Mouse (Mus musculus) G1E (cell line): ENCODE results near the gene Lrfn2. TPM values are rescaled to one million over a fixed set of nuclear protein-coding genes. Genes with fewer than 3 reads are reported as not detected.

Source experiments
- ATAC-seq: 2 replicates; pipeline ENCODE4 v1.8.0; 2016; ENCODE audit warnings: mild to moderate bottlenecking; ENCODE audit not compliant: insufficient number of reproducible peaks, poor library complexity, low FRiP score, severe bottlenecking; ENCODE audit errors: extremely low read depth
- DNase-seq: peaks from one replicate; pipeline ENCODE4 v3.0.0; 2012; ENCODE audit warnings: low spot score
- H3K27me3 ChIP-seq: 2 replicates; pipeline ENCODE4 v1.6.1; 2012; ENCODE audit warnings: mild to moderate bottlenecking, low read length, inconsistent platforms; ENCODE audit not compliant: insufficient read depth
- H3K36me3 ChIP-seq: replicated peaks from 2 replicates; pipeline ENCODE3; 2012; ENCODE audit warnings: mild to moderate bottlenecking, inconsistent platforms
- H3K4me1 ChIP-seq: 2 replicates; pipeline ENCODE4 v1.6.1; 2012; ENCODE audit warnings: low read depth, low read length, inconsistent platforms, mixed read lengths; ENCODE audit not compliant: insufficient read depth
- H3K4me3 ChIP-seq: 2 replicates; pipeline ENCODE4 v1.5.1; 2012; ENCODE audit warnings: low read depth, mild to moderate bottlenecking, inconsistent platforms, low read length, moderate library complexity, mixed read lengths
- H3K9me3 ChIP-seq: replicated peaks from 2 replicates; pipeline ENCODE4 v1.6.1; 2012; ENCODE audit warnings: inconsistent platforms
- CTCF ChIP-seq: IDR thresholded peaks from 2 replicates; pipeline ENCODE4 v1.5.1; 2012; ENCODE audit warnings: low read depth, low read length, inconsistent platforms, mixed read lengths
- GATA1 ChIP-seq: IDR thresholded peaks from 2 replicates; pipeline ENCODE4 v1.6.1; 2012; ENCODE audit warnings: borderline replicate concordance, low read length, inconsistent platforms, mixed read lengths
- GATA2 ChIP-seq: IDR thresholded peaks from 2 replicates; pipeline ENCODE4 v1.6.1; 2012; ENCODE audit warnings: low read depth, low read length, inconsistent platforms, borderline replicate concordance
- POLR2AphosphoS5 ChIP-seq: IDR thresholded peaks from 2 replicates; pipeline ENCODE4 v1.6.1; 2012; ENCODE audit warnings: low read depth, low read length, inconsistent platforms; ENCODE audit not compliant: insufficient replicate concordance
- TAL1 ChIP-seq: conservative IDR thresholded peaks from 2 replicates; pipeline ENCODE4 v1.6.1; 2012; ENCODE audit warnings: low read depth, low read length, inconsistent platforms, mixed read lengths
- polyA plus RNA-seq: library from polyadenylated mRNA; stranded (reverse); fragments of >175 nt; gene quantifications from 2 replicates; pipeline ENCODE4 v1.2.3, GENCODE M21; 2012
- total RNA-seq, 2 experiments: library from RNA; stranded (forward) in 1 of 2; stranded (reverse) in 1 of 2; fragments of 200-1000 nt in 1 of 2; fragments of >200 nt in 1 of 2; fragmentation: Nextera tagmentation in 1 of 2; gene quantifications; 2 replicates each; pipeline ENCODE4 v1.2.3; 2014 to 2017

Gene Lrfn2
- total and polyA plus RNA-seq, 3 experiments, result 0.11 TPM; not detected in 2

DNA sequence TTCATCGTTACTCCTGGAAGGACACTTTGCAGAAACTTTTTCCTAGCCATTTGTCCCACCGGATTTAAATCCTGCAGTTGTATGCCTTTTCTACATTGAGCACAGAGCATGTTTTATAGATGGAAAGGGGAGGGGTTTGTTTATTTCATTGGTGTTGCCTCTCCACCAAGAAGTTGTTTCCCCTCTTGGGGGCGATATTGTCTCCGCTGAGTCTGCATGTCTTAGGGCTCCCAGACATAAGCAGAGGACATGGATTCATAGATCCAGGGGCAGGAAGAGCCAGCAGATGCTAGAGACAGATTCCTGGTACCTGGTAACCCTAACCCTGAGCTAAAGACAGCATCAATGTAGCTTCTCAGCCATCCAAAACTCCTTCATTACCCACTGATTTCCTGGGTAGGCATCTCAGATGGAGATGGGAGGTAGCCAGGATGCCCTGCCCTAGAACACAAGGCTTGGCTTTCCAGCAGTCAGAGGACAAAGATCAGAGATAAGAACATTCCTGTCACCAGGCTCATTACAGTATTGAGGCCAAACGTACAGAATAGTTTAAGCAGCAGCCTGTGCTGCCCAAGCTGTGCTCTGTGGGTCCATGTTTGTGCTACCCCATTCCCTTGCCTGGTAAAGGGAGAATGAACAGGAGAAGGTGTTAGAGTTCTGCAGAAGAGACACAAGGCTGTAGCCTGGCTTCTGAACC is 4.4 kb downstream of the Lrfn2 start:
- ATAC-seq, result no peak

GRCm38 (mm10) chr17:48938711-48939220 is 6.6 kb downstream of the Lrfn2 start:
- H3K9me3 ChIP-seq, result peaks cover 94% of the 10 kb centered on the region
- no peaks in the 10 kb centered on the region for H3K36me3 ChIP-seq
- no peak overlapping the region for H3K4me3 ChIP-seq
- no peaks in the 10 kb centered on the region for H3K4me1 ChIP-seq
- TF ChIP-seq CTCF (no peak), GATA2 (no peak), TAL1 (no peak), GATA1 (no peak), POLR2AphosphoS5 (no peak)
- no peaks in the 10 kb centered on the region for H3K27me3 ChIP-seq
- ATAC-seq (no peak), DNase-seq (no peak)

More for the DNA sequence above, 4.4 kb downstream of the Lrfn2 start:
- H3K27me3 ChIP-seq, result no peaks in the 10 kb centered on the region
- H3K4me1 ChIP-seq, result no peaks in the 10 kb centered on the region
- DNase-seq, result no peak
- TF ChIP-seq TAL1 (no peak), CTCF (no peak), POLR2AphosphoS5 (no peak), GATA1 (no peak), GATA2 (no peak)
- H3K36me3 ChIP-seq, result no peaks in the 10 kb centered on the region
- no peak overlapping the region for H3K4me3 ChIP-seq
- peaks cover 96% of the 10 kb centered on the region for H3K9me3 ChIP-seq

GRCm38 (mm10) chr17:48946315-48946714 is 14.1 kb downstream of the Lrfn2 start:
- Histone ChIP-seq H3K4me3 (no peak overlapping the region), H3K9me3 (peaks cover 80% of the 10 kb centered on the region), H3K36me3 (no peaks in the 10 kb centered on the region), H3K27me3 (no peaks in the 10 kb centered on the region), H3K4me1 (no peaks in the 10 kb centered on the region)
- TF ChIP-seq TAL1 (no peak), CTCF (no peak), GATA1 (no peak), GATA2 (no peak), POLR2AphosphoS5 (no peak)
- ATAC-seq, result no peak
- no peak for DNase-seq

GRCm38 (mm10) chr17:48946765-48947164 is 14.6 kb downstream of the Lrfn2 start:
- DNase-seq (no peak), ATAC-seq (no peak)
- no peak for TF ChIP-seq GATA1
- no peak for TF ChIP-seq CTCF
- TF ChIP-seq POLR2AphosphoS5, result no peak
- TF ChIP-seq TAL1, result no peak
- peaks cover 82% of the 10 kb centered on the region for H3K9me3 ChIP-seq
- H3K27me3 ChIP-seq, result no peaks in the 10 kb centered on the region
- H3K4me1 ChIP-seq, result no peaks in the 10 kb centered on the region
- no peaks in the 10 kb centered on the region for H3K36me3 ChIP-seq
- H3K4me3 ChIP-seq, result no peak overlapping the region

- Histone ChIP-seq H3K4me3 (no peak overlapping the region), H3K27me3 (no peaks in the 10 kb centered on the region), H3K36me3 (no peaks in the 10 kb centered on the region), H3K9me3 (peaks cover 84% of the 10 kb centered on the region), H3K4me1 (no peaks in the 10 kb centered on the region)
- TF ChIP-seq POLR2AphosphoS5 (no peak), GATA2 (no peak), CTCF (no peak), GATA1 (no peak), TAL1 (no peak)
- no peak for ATAC-seq
- no peak for DNase-seq
Observed at GRCm38 (mm10) chr17:48951250-48951649, 19.1 kb downstream of the Lrfn2 start.

DNA sequence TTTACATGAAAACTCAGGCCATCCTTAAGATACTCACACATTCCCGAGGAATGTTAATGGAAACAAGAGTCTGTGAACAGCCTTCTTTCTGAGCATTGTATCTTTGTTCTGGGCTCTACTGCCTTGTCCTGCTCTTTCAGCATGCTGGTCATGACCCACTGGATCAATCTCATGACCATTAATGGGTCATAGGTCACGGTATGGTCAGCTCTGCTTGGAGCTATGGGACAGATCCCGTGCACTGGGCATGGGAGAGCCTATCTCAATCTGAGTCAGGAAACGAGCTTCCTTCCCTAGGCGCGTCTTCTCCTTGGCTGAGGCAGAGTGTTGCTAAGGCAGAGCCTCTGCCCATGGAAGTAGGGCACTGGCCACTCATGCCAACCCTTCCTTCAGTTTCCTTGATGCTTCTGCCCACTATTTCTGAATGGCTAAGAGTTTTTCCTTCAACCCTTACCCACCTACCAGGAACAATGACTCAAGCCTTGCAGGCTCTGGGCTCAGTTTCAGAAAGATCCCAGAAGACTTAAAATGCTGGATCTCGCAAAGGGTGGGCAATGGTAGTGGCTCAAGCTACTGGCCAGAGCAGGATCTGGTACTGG is 24.0 kb downstream of the Lrfn2 start:
- TF ChIP-seq GATA2, result no peak
- TF ChIP-seq CTCF, result no peak
- TF ChIP-seq POLR2AphosphoS5, result no peak
- no peak for TF ChIP-seq TAL1
- TF ChIP-seq GATA1, result no peak
- DNase-seq (no peak), ATAC-seq (no peak)
- H3K27me3 ChIP-seq, result no peaks in the 10 kb centered on the region
- no peaks in the 10 kb centered on the region for H3K36me3 ChIP-seq
- no peaks in the 10 kb centered on the region for H3K4me1 ChIP-seq
- no peak overlapping the region for H3K4me3 ChIP-seq
- H3K9me3 ChIP-seq, result peaks cover 86% of the 10 kb centered on the region
